Mouse (Mus musculus) layer of hippocampus, adult 11-12 months (tissue): ENCODE measurements at regions not wholly inside any gene's neighbourhood (a gene's known extent, or its start where the extent isn't known, plus 50 kb on each side); places are given as distances from the start of the nearest gene placed in this dataset.
"Not testable (repeated sequence)": the region's sequence is repeated elsewhere in the genome, so short reads cannot be mapped to it uniquely, and the experiment has no call there.

Experiments
- DNase-seq: peaks from one replicate; pipeline ENCODE4 v3.0.0; 2022; ENCODE audit warnings: low spot score

DNA sequence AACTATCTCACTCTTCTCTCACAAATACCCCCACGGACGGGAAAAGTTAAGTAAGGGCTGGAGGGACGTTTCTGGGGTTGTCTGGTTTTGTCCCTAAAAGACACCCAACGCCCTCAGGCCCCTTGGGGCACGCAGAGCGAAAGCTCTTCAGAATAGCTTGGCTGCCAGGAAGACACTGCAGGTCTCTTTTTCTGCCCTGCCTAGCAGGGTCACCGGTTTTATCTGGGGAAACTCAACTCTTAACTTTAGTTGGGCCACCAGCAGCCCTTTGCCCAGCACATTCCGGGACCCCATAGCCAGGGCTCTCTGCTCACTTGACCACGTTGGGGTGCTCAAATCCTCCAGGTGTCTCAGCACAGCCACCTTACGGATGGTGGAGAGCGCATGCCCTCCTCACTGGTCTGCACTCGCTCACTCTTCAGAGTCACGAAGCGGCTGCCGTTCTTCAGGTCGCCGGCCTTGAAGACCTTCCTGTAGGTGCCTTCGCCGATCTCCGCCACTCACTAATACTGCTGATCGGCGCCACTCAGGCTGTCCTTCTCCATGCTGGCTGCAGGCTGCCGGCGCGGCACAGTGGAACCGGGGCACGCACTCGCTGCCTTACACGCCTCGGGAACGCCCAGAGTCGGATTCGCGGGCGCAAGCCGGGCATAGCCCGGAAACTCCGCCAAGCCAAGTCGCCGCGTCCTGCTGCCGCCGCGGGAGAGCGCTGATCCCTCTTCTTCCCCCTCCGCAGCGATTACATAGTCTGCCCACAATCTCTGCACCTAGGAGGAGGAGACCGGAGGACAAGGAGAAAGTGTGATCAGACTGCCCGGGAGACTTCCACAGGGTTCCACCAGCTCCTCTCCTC, 83.0 kb downstream of the Ulbp1 start:
- no peak for DNase-seq

DNA sequence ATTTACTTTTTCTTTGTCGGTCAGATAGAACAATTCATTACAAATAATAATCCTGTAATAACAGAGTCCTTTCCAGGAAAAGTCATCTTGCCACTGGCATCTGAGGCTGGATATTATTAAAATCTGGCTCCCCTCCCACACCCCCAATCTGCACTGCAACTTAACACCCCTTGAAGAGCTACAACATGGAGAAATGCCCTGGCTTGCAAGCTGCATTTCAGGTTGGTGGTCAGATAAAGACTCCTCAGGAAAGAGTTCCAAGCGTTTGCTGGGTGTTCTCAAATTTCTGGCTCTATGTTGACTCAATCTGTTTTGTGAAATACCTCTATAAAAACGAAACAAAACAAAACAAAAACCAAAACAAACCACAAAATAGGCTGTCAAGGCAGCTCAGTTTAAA, 114.6 kb downstream of the Ulbp1 start:
- not testable (repeated sequence) for DNase-seq

DNA sequence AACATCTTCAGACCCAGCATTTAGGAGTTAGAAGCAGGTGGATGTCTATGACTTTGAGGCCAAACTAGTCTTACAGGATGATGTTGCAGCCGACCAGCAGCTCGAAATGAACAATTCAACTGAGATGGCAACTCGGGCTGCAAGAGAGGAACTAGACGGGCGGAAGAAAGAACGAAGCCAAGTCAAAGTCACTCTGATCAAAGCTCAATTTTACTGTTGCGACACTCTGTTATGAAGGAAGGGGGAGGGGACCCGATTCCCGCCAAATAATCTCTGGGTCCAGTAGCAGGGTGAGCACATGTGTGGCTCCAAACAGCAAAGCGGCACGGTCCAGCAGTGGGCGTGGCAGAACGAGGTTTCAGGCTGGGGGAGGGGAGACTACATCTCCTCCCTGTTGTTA, 129.1 kb downstream of the Ulbp1 start:
- not testable (repeated sequence) for DNase-seq

DNA sequence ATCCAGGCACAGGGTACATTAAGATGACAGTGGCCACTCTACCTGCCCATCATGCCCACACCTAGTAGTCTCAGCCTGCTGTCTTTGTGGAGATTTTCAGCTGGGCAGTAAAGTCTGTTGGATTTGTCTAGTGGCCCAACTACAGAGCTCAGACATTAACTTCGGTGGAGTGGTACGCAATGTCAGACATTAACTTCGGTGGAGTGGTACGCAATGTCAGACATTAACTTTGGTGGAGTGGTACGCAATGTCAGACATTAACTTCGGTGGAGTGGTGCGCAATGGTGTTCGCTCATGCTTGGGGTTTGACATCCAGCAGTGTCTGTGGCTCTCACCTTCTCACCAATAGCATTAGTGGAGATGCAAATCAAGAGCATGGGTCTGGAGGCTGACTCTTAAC, 129.7 kb downstream of the Ulbp1 start:
- DNase-seq, result not testable (repeated sequence)

DNA sequence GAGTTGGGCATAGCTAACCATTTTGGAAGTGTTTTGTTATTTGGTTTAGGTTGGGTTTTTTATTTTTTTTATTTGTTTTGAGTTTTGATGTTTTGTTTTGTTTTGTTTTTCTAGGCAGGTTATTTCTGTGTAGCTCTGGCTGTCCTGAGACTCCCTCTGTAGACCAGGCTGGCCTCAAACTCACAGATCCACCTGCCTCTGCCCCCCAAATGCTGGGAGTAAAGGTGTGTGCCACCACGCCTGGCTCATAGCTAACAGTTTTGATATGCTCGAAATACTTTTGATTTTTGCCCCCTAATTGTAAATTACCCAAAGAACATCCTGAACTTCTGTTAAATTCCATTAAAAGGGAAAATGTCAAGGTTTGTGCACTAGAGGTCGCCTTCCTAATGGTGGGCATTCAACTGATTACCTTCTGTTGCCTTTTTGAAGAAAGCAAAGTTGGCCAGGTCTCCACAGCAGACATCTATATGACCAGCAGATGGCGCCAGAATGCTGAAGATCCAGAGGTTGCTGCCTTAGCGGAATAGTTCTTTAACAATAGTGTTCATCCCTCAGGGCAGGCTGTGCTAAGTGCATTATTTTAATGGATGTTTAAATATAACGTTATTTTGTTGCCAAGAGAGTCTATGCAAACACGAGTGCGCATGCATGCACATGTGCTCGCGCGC, 121.2 kb upstream of the Cnksr3 start:
- DNase-seq, result peak; percentile 73

DNA sequence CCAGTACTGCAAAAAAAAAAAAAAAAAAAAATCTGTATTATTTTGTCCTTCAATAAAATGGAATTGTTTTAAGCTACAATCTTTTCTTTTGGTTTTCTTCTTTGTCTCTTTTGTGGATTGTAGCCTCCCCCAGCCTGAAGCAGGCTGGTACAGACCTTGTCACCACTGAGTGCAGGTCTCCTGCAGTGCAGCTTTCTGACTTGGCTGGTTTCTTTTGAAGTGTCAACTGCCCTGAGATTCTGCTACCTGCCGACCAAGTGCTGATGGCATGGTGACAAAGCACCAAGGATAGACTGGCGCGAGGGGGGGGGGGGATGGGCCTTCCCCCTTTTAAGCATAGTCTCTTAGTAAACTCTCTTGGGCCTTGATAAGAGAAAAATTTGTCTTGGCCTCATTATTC, 116.2 kb upstream of the Cnksr3 start:
- no peak for DNase-seq

DNA sequence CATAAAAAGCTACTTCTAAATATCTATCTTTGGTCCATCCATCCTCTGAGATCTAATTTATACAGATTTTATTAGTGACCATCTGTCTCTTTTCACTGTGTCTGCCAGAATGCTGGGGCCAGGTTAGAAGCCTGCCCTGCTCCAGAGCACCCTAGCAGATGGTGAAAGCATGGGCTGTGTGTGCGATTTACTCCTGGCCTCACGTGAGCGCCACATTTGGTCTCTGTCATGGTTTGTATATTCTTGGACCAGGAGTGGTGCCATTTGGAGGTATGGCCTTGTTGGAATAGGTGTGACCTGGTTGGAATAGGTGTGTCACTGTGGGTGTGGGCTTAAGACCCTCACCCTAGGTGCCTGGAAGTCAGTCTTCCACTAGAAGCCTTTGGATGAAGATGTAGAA, 115.0 kb upstream of the Cnksr3 start:
- not testable (repeated sequence) for DNase-seq

DNA sequence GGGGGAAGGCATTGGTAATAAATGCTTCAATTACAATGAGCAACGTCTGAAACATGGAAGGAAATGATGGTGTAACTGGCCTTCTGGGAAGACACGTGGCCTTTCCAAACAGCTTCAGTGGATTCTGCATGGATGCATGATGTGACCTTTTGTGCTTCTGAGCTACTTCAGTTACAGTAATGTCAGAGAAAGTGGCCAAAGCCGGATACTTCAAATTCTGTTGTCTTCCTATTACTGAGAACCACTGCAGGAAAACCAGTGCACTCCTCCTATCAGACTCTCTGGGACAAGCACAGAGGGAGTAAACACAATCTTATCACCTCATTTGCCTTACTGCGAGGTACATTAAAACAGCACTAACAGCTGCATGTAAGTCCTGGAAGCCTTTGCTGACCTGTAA, 113.0 kb upstream of the Cnksr3 start:
- no peak for DNase-seq

DNA sequence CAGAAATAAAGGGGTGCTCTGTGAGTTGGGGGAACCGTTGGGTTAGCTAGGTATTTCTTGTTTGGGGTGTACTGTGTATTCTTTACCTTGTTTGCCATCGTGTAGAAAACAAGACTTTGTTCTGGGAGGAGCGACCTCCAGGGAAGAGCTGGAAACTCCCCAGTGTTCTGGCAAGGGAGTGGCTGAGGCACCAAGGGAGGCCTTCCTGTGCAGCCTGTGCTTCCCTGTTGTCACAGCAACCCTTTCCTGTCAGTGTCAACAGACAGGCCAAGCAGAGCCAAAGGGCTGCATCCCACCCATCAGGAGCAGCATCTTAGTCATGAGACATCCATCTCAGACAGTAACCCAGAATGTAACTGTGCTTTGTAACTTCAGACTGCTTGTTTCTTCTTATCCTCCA, 111.2 kb upstream of the Cnksr3 start:
- no peak for DNase-seq

DNA sequence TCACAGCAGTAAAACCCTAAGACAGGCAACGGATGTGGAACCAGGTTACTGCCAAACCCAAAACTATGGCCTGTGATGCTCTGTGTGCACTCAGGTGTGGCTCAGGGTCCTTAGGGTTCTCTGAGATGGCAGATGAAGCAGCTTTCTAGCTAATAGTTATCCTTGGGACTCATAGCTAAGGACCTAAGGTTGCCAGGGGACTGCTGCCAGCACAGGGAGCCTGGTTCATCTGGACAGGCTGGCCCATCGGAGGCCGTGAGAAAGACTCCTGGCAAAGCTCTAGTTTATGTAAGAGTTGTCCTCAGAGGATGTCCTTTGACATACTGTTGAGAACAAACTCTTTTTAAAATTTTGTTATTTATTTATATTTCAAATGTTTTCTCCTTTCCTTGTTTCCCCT, 97.9 kb upstream of the Cnksr3 start:
- no peak for DNase-seq

DNA sequence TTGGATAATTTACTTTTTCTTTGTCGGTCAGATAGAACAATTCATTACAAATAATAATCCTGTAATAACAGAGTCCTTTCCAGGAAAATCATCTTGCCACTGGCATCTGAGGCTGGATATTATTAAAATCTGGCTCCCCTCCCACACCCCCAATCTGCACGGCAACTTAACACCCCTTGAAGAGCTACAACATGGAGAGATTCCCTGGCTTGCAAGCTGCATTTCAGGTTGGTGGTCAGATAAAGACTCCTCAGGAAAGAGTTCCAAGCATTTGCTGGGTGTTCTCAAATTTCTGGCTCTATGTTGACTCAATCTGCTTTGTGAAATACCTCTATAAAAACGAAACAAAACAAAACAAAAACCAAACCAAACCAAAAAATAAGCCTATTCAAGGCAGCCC, 93.8 kb upstream of the Cnksr3 start:
- not testable (repeated sequence) for DNase-seq

DNA sequence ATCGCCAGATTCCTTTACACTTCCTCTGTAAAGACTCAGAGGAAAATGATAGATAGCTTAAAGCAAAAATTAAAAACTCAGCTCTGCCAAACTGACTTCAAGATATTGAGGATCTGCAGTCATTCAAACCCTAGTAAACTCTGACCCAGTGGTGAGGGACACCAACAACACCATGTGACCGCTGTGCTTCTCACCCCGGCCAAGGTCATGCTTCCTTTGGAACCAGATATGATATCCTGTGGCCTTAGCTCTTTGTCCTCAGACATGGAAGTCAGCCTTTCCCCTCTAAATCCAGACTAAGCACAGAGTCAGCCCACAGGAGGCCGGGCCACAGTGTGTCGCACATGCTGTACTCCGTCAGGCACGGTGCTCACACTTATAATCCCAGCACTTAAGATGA, 86.3 kb upstream of the Cnksr3 start:
- no peak for DNase-seq

DNA sequence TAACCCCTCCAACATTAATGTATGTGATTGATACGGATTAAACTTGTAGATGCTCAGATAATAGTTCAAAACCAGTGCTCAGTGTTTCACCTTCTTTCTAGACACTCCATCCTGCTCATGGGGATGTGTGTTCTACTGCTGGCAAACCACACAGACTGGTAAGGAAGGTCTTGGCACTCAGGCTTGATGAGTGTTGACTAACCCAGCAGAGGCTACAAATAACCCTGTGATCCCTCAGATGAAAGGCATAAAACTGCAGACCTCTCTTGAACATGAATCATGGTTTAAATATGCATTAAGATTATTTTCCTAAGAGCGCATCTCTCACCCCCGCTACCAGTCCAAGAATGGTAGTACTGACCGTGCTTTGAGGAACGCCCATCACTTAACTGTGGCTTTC, 83.9 kb upstream of the Cnksr3 start:
- no peak for DNase-seq

DNA sequence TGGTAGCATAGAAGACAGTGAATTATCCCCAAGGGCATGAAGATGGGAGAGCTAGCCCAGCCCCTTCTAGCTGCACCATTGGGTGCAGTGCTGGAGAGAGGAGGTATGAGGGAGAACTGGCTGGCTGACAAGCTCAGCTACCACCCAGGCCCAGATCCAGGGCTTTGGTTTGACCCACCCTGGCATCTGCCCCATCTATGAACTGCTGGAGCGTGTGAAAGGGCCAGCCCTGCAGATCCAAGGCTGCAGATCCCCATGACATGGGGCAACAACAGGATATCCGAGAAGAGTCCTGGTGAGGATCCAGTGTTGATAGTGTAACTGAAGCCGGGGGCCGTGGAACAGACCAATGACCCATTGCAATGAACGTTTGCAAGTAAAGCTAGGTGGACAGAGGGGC, 81.2 kb upstream of the Cnksr3 start:
- DNase-seq, result no peak

DNA sequence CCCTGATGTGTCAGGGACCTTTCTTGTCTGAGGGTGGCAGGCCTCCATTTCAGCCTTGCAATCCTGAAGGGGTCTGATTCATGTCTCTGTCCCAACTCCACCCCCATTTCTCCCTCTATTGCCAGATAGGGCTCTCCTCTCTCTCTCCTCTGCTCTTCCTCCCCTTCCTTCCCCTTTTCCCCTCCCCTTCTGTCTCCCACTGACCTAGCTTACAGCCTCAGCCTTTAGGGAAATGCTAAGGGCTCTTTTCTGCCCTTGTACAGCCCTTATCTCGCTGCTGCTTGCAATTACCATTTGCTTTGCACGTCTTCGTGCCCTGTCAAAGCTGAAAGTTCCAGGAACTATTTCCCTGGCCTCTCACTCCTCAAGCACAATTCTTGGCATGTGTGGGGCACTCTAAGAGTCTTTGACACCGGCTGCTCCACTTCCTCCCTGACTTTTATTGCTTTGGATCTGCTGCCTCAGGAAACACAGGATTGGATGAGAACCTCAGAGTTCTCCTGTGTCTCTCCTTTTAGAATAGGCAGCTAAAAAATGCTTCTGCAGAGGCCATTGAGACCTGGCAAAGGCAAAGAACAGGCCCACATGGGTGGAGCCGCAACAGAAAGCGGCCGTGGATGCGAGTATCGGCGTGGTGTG, 77.9 kb upstream of the Cnksr3 start:
- DNase-seq, result no peak

DNA sequence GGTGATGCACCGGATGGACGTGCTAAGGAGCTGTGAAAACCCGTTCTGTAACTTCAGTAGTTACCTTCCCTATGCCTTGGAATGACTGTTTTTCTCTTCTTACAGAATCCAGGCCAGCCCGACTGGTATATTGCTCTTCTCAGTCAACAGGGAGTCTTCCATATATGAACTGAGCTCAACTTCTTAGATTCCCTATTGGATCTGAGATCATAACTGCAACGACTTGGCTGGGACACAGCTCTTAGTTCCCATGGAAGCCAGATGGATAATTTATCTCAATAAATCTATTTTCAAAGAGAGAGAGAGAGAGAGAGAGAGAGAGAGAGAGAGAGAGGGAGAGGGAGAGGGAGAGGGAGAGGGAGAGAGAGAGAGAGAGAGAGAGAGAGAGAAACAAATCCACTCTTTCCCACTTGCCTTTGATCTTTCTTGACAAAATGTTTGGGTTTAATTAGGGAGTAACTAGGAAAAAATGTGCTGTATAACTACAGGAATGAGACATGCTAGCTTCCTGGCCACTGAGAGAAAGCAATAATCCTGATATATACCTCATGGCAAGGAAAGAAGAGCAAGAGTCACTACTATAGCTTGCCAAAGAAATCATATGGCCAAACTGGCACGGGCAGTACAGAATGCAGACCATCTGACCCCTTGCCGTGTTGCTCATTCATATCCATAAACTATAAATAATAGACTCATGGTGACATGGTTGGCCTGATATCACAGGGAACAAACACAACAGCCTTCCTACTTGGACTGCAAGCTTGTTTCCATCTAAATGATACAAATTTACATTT, 73.3 kb upstream of the Cnksr3 start:
- no peak for DNase-seq

DNA sequence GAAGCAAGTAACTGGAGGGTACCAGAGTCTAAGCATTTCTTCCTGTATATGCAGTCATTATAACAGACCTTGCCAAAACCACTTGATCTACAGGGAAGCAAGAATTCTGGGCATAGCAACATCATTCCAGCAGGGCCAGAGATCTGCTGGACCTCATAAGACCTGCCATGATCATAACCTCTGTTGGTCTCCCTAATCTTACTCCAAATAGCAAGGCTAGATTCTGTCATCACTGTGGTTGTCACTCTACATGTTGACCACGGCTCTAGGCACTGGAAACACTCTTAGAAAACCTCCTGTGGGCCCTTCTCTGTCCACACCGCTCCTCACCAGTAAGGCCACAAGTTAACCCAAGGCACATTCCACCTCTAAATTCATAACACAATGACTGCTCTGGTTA, 68.4 kb upstream of the Cnksr3 start:
- no peak for DNase-seq

DNA sequence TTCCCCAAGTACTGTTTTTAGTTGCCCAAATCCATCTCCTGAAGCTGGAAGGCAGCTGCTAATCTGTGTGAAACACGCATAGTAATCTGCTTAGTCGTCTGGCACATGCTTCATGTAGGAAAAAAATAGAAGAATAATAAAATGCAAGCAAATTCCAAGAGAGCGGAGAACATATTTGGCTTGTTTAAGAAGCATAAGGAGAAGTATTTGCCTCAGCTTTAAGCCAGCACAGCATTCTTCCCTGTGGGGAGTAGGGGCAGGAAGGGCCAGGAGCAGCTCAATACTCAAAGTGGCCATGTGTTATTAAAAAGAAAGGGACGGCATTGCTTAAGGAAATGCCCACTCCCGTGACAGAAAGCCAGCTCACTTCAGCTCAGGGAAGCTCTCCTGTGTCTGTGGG, 66.8 kb upstream of the Cnksr3 start:
- DNase-seq, result peak; percentile 6

DNA sequence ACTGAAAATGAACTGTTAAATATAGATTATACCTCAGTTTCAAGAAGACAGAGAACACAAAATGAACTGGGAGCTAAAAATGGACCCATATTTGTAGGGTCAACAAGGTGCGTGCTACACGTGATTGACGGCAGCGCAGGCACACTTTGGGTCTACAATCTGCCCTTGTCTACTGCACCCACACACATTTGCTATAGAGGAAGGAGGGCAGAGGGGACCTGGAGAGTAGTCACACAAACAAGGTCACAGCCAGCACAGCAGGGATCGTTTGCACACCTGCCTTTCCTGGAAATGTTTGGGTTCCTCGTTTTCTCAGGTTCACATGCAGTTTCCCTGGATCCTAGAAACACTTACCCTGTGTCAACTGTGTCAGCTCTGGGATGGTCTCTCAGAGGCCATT, 63.3 kb upstream of the Cnksr3 start:
- no peak for DNase-seq

DNA sequence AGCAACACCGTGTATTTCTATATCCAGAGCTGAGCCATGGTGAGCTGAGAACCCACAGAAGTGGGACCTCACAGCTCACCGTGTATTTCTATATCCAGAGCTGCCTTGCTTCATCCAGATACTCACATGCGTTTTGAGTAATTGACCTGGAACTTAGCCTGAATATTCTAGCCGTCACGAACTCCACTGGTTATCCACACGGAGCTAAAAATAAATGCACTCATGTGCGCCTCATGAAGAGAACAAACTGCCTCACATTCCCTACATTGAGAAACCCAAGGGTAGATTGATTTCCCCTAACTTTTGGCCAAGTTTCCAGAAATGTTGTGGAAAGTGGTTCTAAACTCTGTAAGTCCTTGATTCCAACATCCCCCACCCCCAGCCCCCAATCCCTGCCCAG, 62.4 kb upstream of the Cnksr3 start:
- DNase-seq, result no peak

DNA sequence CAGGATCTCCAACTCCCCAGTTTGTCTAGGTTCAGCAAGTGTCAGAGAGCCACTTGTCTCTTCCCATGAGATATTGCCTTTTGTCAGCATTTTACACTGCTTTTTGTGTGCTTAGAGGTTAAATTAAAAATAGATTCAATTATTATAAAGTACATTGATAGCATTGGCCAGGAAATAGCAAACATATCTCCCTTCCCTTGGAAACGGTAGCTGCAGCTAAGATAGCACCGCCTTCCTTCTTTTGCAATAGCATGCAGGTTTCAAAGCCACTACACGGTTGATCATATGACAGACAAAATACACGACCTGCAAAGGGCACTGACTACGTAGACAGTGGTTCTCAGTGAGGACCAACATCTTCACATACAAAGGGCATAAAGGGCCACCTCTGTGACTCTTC, 59.1 kb upstream of the Cnksr3 start:
- no peak for DNase-seq

DNA sequence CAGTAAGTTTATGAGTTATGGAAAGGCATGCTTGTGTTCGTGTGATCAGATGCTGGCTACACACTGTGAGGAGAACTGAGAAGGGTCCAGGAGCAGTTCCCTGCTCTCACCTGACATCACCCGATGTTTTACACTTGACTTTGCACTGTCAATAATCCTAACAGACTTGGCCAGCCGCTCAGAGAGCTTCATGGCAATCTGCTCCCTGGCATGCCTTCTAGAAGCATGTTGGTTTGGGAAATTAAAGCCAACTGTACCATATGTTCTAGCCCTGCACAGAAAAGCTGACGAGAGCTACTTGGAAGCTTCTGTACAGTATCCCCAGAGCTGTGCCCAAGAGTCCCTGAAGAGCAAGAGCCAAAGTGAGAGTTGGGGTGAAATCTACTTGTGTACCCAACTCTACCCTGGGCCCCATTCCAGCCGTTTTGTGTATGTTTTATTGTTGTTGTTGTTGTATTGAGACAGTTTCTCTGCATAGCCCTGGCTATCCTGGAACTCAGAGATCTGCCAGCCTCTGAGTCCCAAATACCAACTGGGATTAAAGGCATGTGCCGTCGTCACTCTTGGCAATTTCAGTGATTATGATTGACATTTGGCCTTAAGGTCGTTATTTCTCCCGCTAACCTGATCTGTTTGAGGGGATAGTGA, 56.5 kb upstream of the Cnksr3 start:
- DNase-seq, result peak; percentile 63
